Mouse (Mus musculus): Measurements from ENCODE around the gene Maml3. TPM values are rescaled to one million over a fixed set of nuclear protein-coding genes. Genes with fewer than 3 reads are reported as not detected.
A peak's percentile ranks its signal among the peaks of the same experiment; 100 is the strongest.

Gene Maml3
- polyA plus RNA-seq, 1 experiment from 2014 or later: 6.1 TPM

- H3K4me1 ChIP-seq (ENCODE audit: control insufficient read depth, insufficient read depth, low read length): peaks cover 12% of the 10 kb centered on the region; the same call in 1 of the 2 replicates
- H3K27me3 ChIP-seq (ENCODE audit: control insufficient read depth, insufficient read depth, low read length): no peaks in the 10 kb centered on the region
- H3K4me3 ChIP-seq (ENCODE audit: low read depth, low read length): no peak overlapping the region
- no peak for DNase-seq (ENCODE audit: low spot score, missing footprints)
- ATAC-seq (ENCODE audit: low FRiP score): no peak
- no peaks in the 10 kb centered on the region for H3K36me3 ChIP-seq (ENCODE audit: control insufficient read depth, insufficient read depth, low read length)
- 67% methylated on average over 3 of the region's 3 CpGs for WGBS
- no peaks in the 10 kb centered on the region for H3K9me3 ChIP-seq (ENCODE audit: control insufficient read depth, low read length)
- H3K27ac ChIP-seq (ENCODE audit: low read depth, low read length): no peak overlapping the region
- no peak overlapping the region for H3K9ac ChIP-seq (ENCODE audit: low read length)
- no peak overlapping the region for H3K4me2 ChIP-seq
Observed at GRCm38 (mm10) chr3:51717455-51717854, 387.4 kb downstream of the Maml3 start.

GRCm38 (mm10) chr3:51714469-51714868 is 390.4 kb downstream of the Maml3 start:
- no peaks in the 10 kb centered on the region for H3K27me3 ChIP-seq (ENCODE audit: control insufficient read depth, insufficient read depth, low read length)
- no peaks in the 10 kb centered on the region for H3K36me3 ChIP-seq (ENCODE audit: control insufficient read depth, insufficient read depth, low read length)
- no peak overlapping the region for H3K4me2 ChIP-seq
- no peaks in the 10 kb centered on the region for H3K9me3 ChIP-seq (ENCODE audit: control insufficient read depth, low read length)
- no peak for ATAC-seq (ENCODE audit: low FRiP score)
- no peak overlapping the region for H3K27ac ChIP-seq (ENCODE audit: low read depth, low read length)
- H3K4me1 ChIP-seq (ENCODE audit: control insufficient read depth, insufficient read depth, low read length): peaks cover 12% of the 10 kb centered on the region; the same call in 1 of the 2 replicates
- no peak overlapping the region for H3K4me3 ChIP-seq (ENCODE audit: low read depth, low read length)
- WGBS: 80% methylated on average over 5 of the region's 5 CpGs
- DNase-seq (ENCODE audit: low spot score, missing footprints): no peak
- H3K9ac ChIP-seq (ENCODE audit: low read length): no peak overlapping the region

- ATAC-seq (ENCODE audit: low FRiP score) (no peak), DNase-seq (ENCODE audit: low spot score, missing footprints) (no peak)
- Histone ChIP-seq H3K36me3 (ENCODE audit: control insufficient read depth, insufficient read depth, low read length) (no peaks in the 10 kb centered on the region), H3K4me2 (no peak overlapping the region), H3K9me3 (ENCODE audit: control insufficient read depth, low read length) (no peaks in the 10 kb centered on the region), H3K4me3 (ENCODE audit: low read depth, low read length) (no peak overlapping the region), H3K27ac (ENCODE audit: low read depth, low read length) (peak overlapping the region; percentile 30; the same call in 1 of the 2 replicates), H3K9ac (ENCODE audit: low read length) (no peak overlapping the region), H3K4me1 (ENCODE audit: control insufficient read depth, insufficient read depth, low read length) (peaks cover 15% of the 10 kb centered on the region), H3K27me3 (ENCODE audit: control insufficient read depth, insufficient read depth, low read length) (no peaks in the 10 kb centered on the region)
- 19% methylated on average over 8 of the region's 8 CpGs for WGBS
Observed at GRCm38 (mm10) chr3:51713233-51713632, 391.6 kb downstream of the Maml3 start.

- Histone ChIP-seq H3K4me2 (no peak overlapping the region), H3K4me1 (ENCODE audit: control insufficient read depth, insufficient read depth, low read length) (peaks cover 15% of the 10 kb centered on the region), H3K9me3 (ENCODE audit: control insufficient read depth, low read length) (no peaks in the 10 kb centered on the region), H3K27ac (ENCODE audit: low read depth, low read length) (no peak overlapping the region), H3K27me3 (ENCODE audit: control insufficient read depth, insufficient read depth, low read length) (no peaks in the 10 kb centered on the region), H3K36me3 (ENCODE audit: control insufficient read depth, insufficient read depth, low read length) (no peaks in the 10 kb centered on the region), H3K4me3 (ENCODE audit: low read depth, low read length) (no peak overlapping the region), H3K9ac (ENCODE audit: low read length) (no peak overlapping the region)
- no peak for DNase-seq (ENCODE audit: low spot score, missing footprints)
- ATAC-seq (ENCODE audit: low FRiP score): no peak
- 65% methylated on average over 3 of the region's 3 CpGs for WGBS
Observed at GRCm38 (mm10) chr3:51712382-51712781, 392.5 kb downstream of the Maml3 start.

GRCm38 (mm10) chr3:51708746-51709411 is 396.0 kb downstream of the Maml3 start:
- H3K27ac ChIP-seq (ENCODE audit: low read depth, low read length): no peak overlapping the region
- no peaks in the 10 kb centered on the region for H3K9me3 ChIP-seq (ENCODE audit: control insufficient read depth, low read length)
- H3K4me3 ChIP-seq (ENCODE audit: low read depth, low read length): no peak overlapping the region
- no peak overlapping the region for H3K4me2 ChIP-seq
- ATAC-seq (ENCODE audit: low FRiP score) (peak; percentile 50), DNase-seq (ENCODE audit: low spot score, missing footprints) (no peak)
- H3K36me3 ChIP-seq (ENCODE audit: control insufficient read depth, insufficient read depth, low read length): no peaks in the 10 kb centered on the region
- H3K4me1 ChIP-seq (ENCODE audit: control insufficient read depth, insufficient read depth, low read length): peaks cover 11% of the 10 kb centered on the region
- no peaks in the 10 kb centered on the region for H3K27me3 ChIP-seq (ENCODE audit: control insufficient read depth, insufficient read depth, low read length)
- WGBS: 85% methylated on average over 21 of the region's 21 CpGs
- H3K9ac ChIP-seq (ENCODE audit: low read length): no peak overlapping the region

- H3K9me3 ChIP-seq (ENCODE audit: control insufficient read depth, low read length): no peaks in the 10 kb centered on the region
- peaks cover 8% of the 10 kb centered on the region for H3K4me1 ChIP-seq (ENCODE audit: control insufficient read depth, insufficient read depth, low read length)
- no peak overlapping the region for H3K9ac ChIP-seq (ENCODE audit: low read length)
- no peaks in the 10 kb centered on the region for H3K27me3 ChIP-seq (ENCODE audit: control insufficient read depth, insufficient read depth, low read length)
- H3K36me3 ChIP-seq (ENCODE audit: control insufficient read depth, insufficient read depth, low read length): no peaks in the 10 kb centered on the region
- no peak overlapping the region for H3K4me2 ChIP-seq
- no peak for DNase-seq (ENCODE audit: low spot score, missing footprints)
- no peak for ATAC-seq (ENCODE audit: low FRiP score)
- H3K4me3 ChIP-seq (ENCODE audit: low read depth, low read length): no peak overlapping the region
- 72% methylated on average over 1 of the region's 1 CpGs for WGBS
- no peak overlapping the region for H3K27ac ChIP-seq (ENCODE audit: low read depth, low read length)
Observed at GRCm38 (mm10) chr3:51708375-51708745, 396.5 kb downstream of the Maml3 start.

GRCm38 (mm10) chr3:51705220-51705619 is 399.7 kb downstream of the Maml3 start:
- no peak overlapping the region for H3K9ac ChIP-seq (ENCODE audit: low read length)
- H3K27me3 ChIP-seq (ENCODE audit: control insufficient read depth, insufficient read depth, low read length): no peaks in the 10 kb centered on the region
- H3K9me3 ChIP-seq (ENCODE audit: control insufficient read depth, low read length): no peaks in the 10 kb centered on the region
- WGBS: 88% methylated on average over 7 of the region's 7 CpGs
- H3K4me1 ChIP-seq (ENCODE audit: control insufficient read depth, insufficient read depth, low read length): peaks cover 27% of the 10 kb centered on the region
- H3K36me3 ChIP-seq (ENCODE audit: control insufficient read depth, insufficient read depth, low read length): no peaks in the 10 kb centered on the region
- ATAC-seq (ENCODE audit: low FRiP score): no peak
- no peak overlapping the region for H3K4me2 ChIP-seq
- H3K4me3 ChIP-seq (ENCODE audit: low read depth, low read length): no peak overlapping the region
- no peak overlapping the region for H3K27ac ChIP-seq (ENCODE audit: low read depth, low read length)
- no peak for DNase-seq (ENCODE audit: low spot score, missing footprints)

- peak; percentile 86 for DNase-seq (ENCODE audit: low spot score, missing footprints)
- 80% methylated on average over 8 of the region's 8 CpGs for WGBS
- H3K4me1 ChIP-seq (ENCODE audit: control insufficient read depth, insufficient read depth, low read length): peaks cover 24% of the 10 kb centered on the region
- ATAC-seq (ENCODE audit: low FRiP score): no peak
- no peaks in the 10 kb centered on the region for H3K9me3 ChIP-seq (ENCODE audit: control insufficient read depth, low read length)
- no peak overlapping the region for H3K9ac ChIP-seq (ENCODE audit: low read length)
- no peak overlapping the region for H3K4me3 ChIP-seq (ENCODE audit: low read depth, low read length)
- H3K27me3 ChIP-seq (ENCODE audit: control insufficient read depth, insufficient read depth, low read length): no peaks in the 10 kb centered on the region
- no peak overlapping the region for H3K27ac ChIP-seq (ENCODE audit: low read depth, low read length)
- H3K36me3 ChIP-seq (ENCODE audit: control insufficient read depth, insufficient read depth, low read length): no peaks in the 10 kb centered on the region
- H3K4me2 ChIP-seq: no peak overlapping the region
Observed at GRCm38 (mm10) chr3:51703478-51703877, 401.4 kb downstream of the Maml3 start.

GRCm38 (mm10) chr3:51702701-51703286 is 402.1 kb downstream of the Maml3 start:
- 62% methylated on average over 8 of the region's 8 CpGs for WGBS
- Histone ChIP-seq H3K9me3 (ENCODE audit: control insufficient read depth, low read length) (no peaks in the 10 kb centered on the region), H3K36me3 (ENCODE audit: control insufficient read depth, insufficient read depth, low read length) (no peaks in the 10 kb centered on the region), H3K4me3 (ENCODE audit: low read depth, low read length) (no peak overlapping the region), H3K27ac (ENCODE audit: low read depth, low read length) (peak overlapping the region; percentile 89), H3K27me3 (ENCODE audit: control insufficient read depth, insufficient read depth, low read length) (no peaks in the 10 kb centered on the region), H3K9ac (ENCODE audit: low read length) (peak overlapping the region; percentile 71), H3K4me2 (no peak overlapping the region), H3K4me1 (ENCODE audit: control insufficient read depth, insufficient read depth, low read length) (peaks cover 24% of the 10 kb centered on the region)
- ATAC-seq (ENCODE audit: low FRiP score): no peak
- peak; percentile 90 for DNase-seq (ENCODE audit: low spot score, missing footprints)
